Mouse (Mus musculus): ENCODE results near the gene Hmgb1.

DNA sequence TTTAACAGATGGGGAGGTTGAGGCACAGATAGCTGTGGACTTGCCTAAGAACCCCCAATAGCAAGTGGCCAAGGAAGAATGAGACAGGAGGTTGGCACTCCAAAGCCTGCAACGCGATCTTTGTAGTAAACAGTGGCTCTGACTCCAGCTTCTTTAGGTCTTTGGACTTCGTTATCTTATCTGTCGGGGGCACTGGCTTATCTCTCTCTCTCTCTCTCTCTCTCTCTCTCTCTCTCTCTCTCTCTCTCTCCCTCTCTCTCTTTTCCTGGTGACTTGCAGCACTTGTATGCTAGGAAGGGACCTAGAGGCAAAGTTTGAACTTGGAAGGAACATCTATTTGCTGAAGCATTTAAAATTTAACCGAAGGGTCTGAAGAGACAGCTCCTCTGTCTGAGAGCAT lies 155.9 kb downstream of the Hmgb1 start:
- TF ChIP-seq CTCF (conservative IDR thresholded peaks at IDR 0.05; ENCODE audit: insufficient read depth, insufficient read length, low read depth, low read length) = no peak
- no peak for TF ChIP-seq POLR2A (IDR thresholded peaks at IDR 0.05; ENCODE audit: low read depth, low read length)

All from kidney, adult 2 months (tissue).